Mouse (Mus musculus): ENCODE measurements around the gene Sez6l2. TPM values are rescaled to one million over a fixed set of nuclear protein-coding genes. Genes with fewer than 3 reads are reported as not detected.
A peak's percentile ranks its signal among the peaks of the same experiment; 100 is the strongest.

The Sez6l2 gene
- polyA plus RNA-seq, 1 experiment from 2014 or later = 0.15 TPM

DNA sequence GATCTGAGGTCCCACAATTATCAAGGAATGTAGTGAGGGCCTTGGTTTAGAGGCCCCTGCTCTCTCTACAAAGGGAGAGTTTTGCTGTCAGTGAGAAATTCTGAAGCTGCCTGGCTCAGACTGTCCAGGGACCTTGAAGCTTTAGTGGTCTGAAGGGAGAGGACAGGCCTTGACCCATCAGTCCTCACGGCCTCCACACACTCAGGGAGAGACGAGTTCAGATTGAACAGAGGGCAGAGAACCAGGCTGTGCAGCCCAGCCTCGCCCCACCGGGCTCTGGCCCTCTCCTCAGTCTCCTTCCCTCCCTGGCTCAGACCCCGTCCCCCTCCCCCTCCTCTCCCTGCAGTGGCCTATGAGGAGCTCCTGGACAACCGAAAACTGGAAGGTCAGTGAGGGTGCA lies 17.0 kb downstream of the Sez6l2 start:
- H3K27ac ChIP-seq (ENCODE audit: low read length) = no peak overlapping the region
- WGBS (ENCODE audit: insufficient replicate concordance) = 60% methylated on average over 6 of the region's 6 CpGs

GRCm38 (mm10) chr7:126975493-126975892 lies 25.1 kb downstream of the Sez6l2 start:
- Histone ChIP-seq H3K4me3 (ENCODE audit: low read depth, low read length) (peak overlapping the region; percentile 99), H3K4me1 (ENCODE audit: control insufficient read depth, low read depth, low read length) (peaks cover 21% of the 10 kb centered on the region), H3K27ac (ENCODE audit: low read length) (0 out of 2 replicates have a peak overlapping the region, but pooled peaks have one; percentile 16), H3K4me2 (ENCODE audit: low read depth, low read length) (peak overlapping the region; percentile 90), H3K9me3 (replicated peaks; ENCODE audit: control insufficient read depth, low read length) (no peaks in the 10 kb centered on the region), H3K27me3 (ENCODE audit: control insufficient read depth, insufficient read depth, low read depth, low read length) (no peaks in the 10 kb centered on the region), H3K36me3 (ENCODE audit: control insufficient read depth, insufficient read depth) (peaks cover 17% of the 10 kb centered on the region), H3K9ac (ENCODE audit: low read depth, low read length) (peak overlapping the region; percentile 29)
- ATAC-seq (ENCODE audit: low read depth) = no peak
- 5% methylated on average over 8 of the region's 8 CpGs for WGBS (ENCODE audit: insufficient replicate concordance)

More for the DNA sequence above, 17.0 kb downstream of the Sez6l2 start:
- no peak overlapping the region for H3K9ac ChIP-seq (ENCODE audit: low read depth, low read length)
- H3K4me3 ChIP-seq (ENCODE audit: low read depth, low read length) = no peak overlapping the region
- no peaks in the 10 kb centered on the region for H3K4me1 ChIP-seq (ENCODE audit: control insufficient read depth, low read depth, low read length)
- H3K27me3 ChIP-seq (ENCODE audit: control insufficient read depth, insufficient read depth, low read depth, low read length) = peaks cover 8% of the 10 kb centered on the region
- H3K9me3 ChIP-seq (replicated peaks; ENCODE audit: control insufficient read depth, low read length) = no peaks in the 10 kb centered on the region
- no peak overlapping the region for H3K4me2 ChIP-seq (ENCODE audit: low read depth, low read length)
- no peak for ATAC-seq (ENCODE audit: low read depth)
- no peaks in the 10 kb centered on the region for H3K36me3 ChIP-seq (ENCODE audit: control insufficient read depth, insufficient read depth)

GRCm38 (mm10) chr7:126975893-126975949 lies 25.4 kb downstream of the Sez6l2 start, which contains the start of gene Cdipt:
Gene Cdipt, plus strand, starts transcription at chr7:126975914.
- Histone ChIP-seq H3K9me3 (replicated peaks; ENCODE audit: control insufficient read depth, low read length) (no peaks in the 10 kb centered on the region), H3K4me2 (ENCODE audit: low read depth, low read length) (peak within 1 kb of the TSS; percentile 90), H3K4me3 (ENCODE audit: low read depth, low read length) (peak within 1 kb of the TSS; percentile 99), H3K4me1 (ENCODE audit: control insufficient read depth, low read depth, low read length) (peaks cover 21% of the 10 kb centered on the region), H3K27ac (ENCODE audit: low read length) (peak within 1 kb of the TSS; percentile 94), H3K36me3 (ENCODE audit: control insufficient read depth, insufficient read depth) (peaks cover 17% of the 10 kb centered on the region), H3K27me3 (ENCODE audit: control insufficient read depth, insufficient read depth, low read depth, low read length) (no peaks in the 10 kb centered on the region), H3K9ac (ENCODE audit: low read depth, low read length) (peak within 1 kb of the TSS; percentile 98)
- 0% methylated on average over 1 of the region's 1 CpGs for WGBS (ENCODE audit: insufficient replicate concordance)
- no peak for ATAC-seq (ENCODE audit: low read depth)

DNA sequence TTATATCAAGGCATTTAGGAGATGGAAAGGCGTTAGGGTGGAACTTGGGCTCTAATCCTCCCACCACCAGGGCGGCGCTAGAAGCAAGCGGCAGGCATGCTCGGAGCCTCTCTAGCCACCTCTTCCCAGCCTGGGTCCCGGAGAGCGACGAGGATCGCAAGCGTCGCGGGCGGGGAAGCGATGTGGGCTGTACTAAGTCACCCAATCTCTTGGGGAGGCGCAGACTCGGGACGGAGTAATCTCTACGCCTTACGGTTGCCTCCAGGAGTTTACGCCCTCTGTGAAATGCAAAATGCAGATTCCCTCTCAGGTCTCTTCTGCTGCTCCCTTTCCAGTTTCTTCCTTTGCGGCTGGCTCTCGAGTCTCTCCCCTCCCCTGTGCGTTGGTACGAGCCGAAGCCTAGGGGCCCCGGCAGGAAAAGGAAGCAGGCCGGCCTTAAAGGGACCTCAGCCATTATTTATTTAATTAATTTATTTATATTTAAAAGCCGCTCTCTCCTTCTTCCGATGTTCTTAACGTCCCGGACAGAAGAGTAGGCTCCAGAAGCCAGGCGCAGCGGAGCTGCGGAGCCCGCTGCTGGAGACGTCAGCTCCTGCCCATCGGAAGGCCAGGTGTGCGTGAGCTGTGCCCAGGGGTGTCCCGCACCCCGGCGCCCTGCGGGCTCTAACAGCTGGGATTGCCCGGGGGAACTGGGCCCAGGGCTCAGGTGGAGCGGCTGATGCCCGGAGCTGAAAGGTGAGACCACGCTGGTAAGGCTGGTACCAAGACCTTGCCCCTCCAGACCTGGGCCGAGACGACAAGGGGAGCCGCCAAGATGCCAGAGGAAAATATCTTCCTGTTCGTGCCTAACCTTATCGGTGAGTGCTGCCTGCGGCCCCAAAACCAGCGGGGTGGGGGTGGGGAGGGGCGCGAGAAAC lies 25.8 kb downstream of the Sez6l2 start, which contains the start of gene Cdiptos:
Cdiptos (minus strand) TSS at position 149 of the 917 bp plus-strand sequence.
- H3K4me2 ChIP-seq (ENCODE audit: low read depth, low read length) = peak within 1 kb of the TSS; percentile 90
- peaks cover 21% of the 10 kb centered on the region for H3K4me1 ChIP-seq (ENCODE audit: control insufficient read depth, low read depth, low read length)
- H3K4me3 ChIP-seq (ENCODE audit: low read depth, low read length) = peak within 1 kb of the TSS; percentile 99
- peak within 1 kb of the TSS; percentile 94 for H3K27ac ChIP-seq (ENCODE audit: low read length)
- peak within 1 kb of the TSS; percentile 98 for H3K9ac ChIP-seq (ENCODE audit: low read depth, low read length)
- peak; percentile 95 for ATAC-seq (ENCODE audit: low read depth)
- H3K9me3 ChIP-seq (replicated peaks; ENCODE audit: control insufficient read depth, low read length) = no peaks in the 10 kb centered on the region
- H3K36me3 ChIP-seq (ENCODE audit: control insufficient read depth, insufficient read depth) = peaks cover 17% of the 10 kb centered on the region
- under 1% methylated on average over 55 of the region's 55 CpGs for WGBS (ENCODE audit: insufficient replicate concordance)
- H3K27me3 ChIP-seq (ENCODE audit: control insufficient read depth, insufficient read depth, low read depth, low read length) = no peaks in the 10 kb centered on the region

GRCm38 (mm10) chr7:126976878-126977459 lies 26.6 kb downstream of the Sez6l2 start:
- H3K27ac ChIP-seq (ENCODE audit: low read length) = peak overlapping the region; percentile 94
- peak overlapping the region; percentile 99 for H3K4me3 ChIP-seq (ENCODE audit: low read depth, low read length)
- peaks cover 21% of the 10 kb centered on the region for H3K4me1 ChIP-seq (ENCODE audit: control insufficient read depth, low read depth, low read length)
- no peaks in the 10 kb centered on the region for H3K27me3 ChIP-seq (ENCODE audit: control insufficient read depth, insufficient read depth, low read depth, low read length)
- peak overlapping the region; percentile 90 for H3K4me2 ChIP-seq (ENCODE audit: low read depth, low read length)
- WGBS (ENCODE audit: insufficient replicate concordance) = 19% methylated on average over 14 of the region's 14 CpGs
- no peak for ATAC-seq (ENCODE audit: low read depth)
- no peaks in the 10 kb centered on the region for H3K9me3 ChIP-seq (replicated peaks; ENCODE audit: control insufficient read depth, low read length)
- peak overlapping the region; percentile 98 for H3K9ac ChIP-seq (ENCODE audit: low read depth, low read length)
- peaks cover 17% of the 10 kb centered on the region for H3K36me3 ChIP-seq (ENCODE audit: control insufficient read depth, insufficient read depth)

DNA sequence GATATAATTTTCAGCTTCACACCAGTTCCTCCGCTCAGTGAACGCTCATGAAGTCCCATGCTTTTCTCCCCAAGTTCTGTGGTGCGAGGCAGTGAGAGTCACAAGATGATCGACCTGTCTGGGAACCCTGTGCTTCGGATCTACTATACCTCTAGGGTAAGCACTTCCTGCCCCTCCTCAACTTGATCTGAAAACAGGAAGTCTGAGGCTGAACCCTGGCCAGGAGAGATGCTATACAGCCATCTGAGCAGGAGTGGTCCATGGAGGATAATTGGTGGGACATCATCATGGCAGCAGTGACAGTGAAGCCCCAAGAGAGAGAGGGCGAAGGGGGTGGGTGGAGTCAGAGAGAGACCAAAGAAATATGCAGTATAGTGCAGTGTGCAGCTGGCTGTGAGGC lies 28.5 kb downstream of the Sez6l2 start:
- H3K27ac ChIP-seq (ENCODE audit: low read length) = no peak overlapping the region
- H3K27me3 ChIP-seq (ENCODE audit: control insufficient read depth, insufficient read depth, low read depth, low read length) = no peaks in the 10 kb centered on the region
- peaks cover 21% of the 10 kb centered on the region for H3K4me1 ChIP-seq (ENCODE audit: control insufficient read depth, low read depth, low read length)
- ATAC-seq (ENCODE audit: low read depth) = no peak
- H3K36me3 ChIP-seq (ENCODE audit: control insufficient read depth, insufficient read depth) = peaks cover 17% of the 10 kb centered on the region
- H3K4me2 ChIP-seq (ENCODE audit: low read depth, low read length) = no peak overlapping the region
- H3K9ac ChIP-seq (ENCODE audit: low read depth, low read length) = no peak overlapping the region
- no peaks in the 10 kb centered on the region for H3K9me3 ChIP-seq (replicated peaks; ENCODE audit: control insufficient read depth, low read length)
- WGBS (ENCODE audit: insufficient replicate concordance) = 76% methylated on average over 6 of the region's 6 CpGs
- no peak overlapping the region for H3K4me3 ChIP-seq (ENCODE audit: low read depth, low read length)

- Histone ChIP-seq H3K9ac (ENCODE audit: low read depth, low read length) (no peak overlapping the region), H3K9me3 (replicated peaks; ENCODE audit: control insufficient read depth, low read length) (no peaks in the 10 kb centered on the region)
- no peak for ATAC-seq (ENCODE audit: low read depth)
Observed at GRCm38 (mm10) chr7:126981601-126982000, 31.2 kb downstream of the Sez6l2 start.

DNA sequence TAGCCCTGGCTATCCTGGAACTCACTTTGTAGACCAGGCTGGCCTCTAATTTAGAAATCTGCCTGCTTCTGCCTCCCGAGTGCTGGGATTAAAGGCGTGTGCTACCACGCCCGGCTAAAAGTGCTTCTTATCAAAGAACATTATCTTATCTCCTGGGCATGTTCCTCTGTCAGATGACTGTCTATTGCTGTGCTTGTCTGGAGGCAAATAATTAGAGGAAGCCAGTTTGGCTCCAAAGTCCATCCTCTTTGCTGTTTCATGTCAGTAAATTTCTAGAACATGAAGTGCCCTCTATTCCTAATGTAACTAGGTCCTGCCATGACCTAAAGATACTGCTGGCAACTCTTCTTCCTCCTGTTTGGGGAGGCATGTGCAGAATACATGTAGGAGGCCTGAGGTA lies 31.7 kb downstream of the Sez6l2 start:
- 46% methylated on average over 4 of the region's 4 CpGs for WGBS (ENCODE audit: insufficient replicate concordance)

More at GRCm38 (mm10) chr7:126981601-126982000, 31.2 kb downstream of the Sez6l2 start:
- Histone ChIP-seq H3K27ac (ENCODE audit: low read length) (no peak overlapping the region), H3K4me2 (ENCODE audit: low read depth, low read length) (no peak overlapping the region), H3K27me3 (ENCODE audit: control insufficient read depth, insufficient read depth, low read depth, low read length) (no peaks in the 10 kb centered on the region), H3K36me3 (ENCODE audit: control insufficient read depth, insufficient read depth) (peaks cover 17% of the 10 kb centered on the region), H3K4me1 (ENCODE audit: control insufficient read depth, low read depth, low read length) (peaks cover 15% of the 10 kb centered on the region), H3K4me3 (ENCODE audit: low read depth, low read length) (no peak overlapping the region)
- WGBS (ENCODE audit: insufficient replicate concordance) = 68% methylated on average over 2 of the region's 2 CpGs

GRCm38 (mm10) chr7:126983113-126983512 lies 32.8 kb downstream of the Sez6l2 start:
- Histone ChIP-seq H3K27ac (ENCODE audit: low read length) (no peak overlapping the region), H3K9me3 (replicated peaks; ENCODE audit: control insufficient read depth, low read length) (no peaks in the 10 kb centered on the region), H3K4me3 (ENCODE audit: low read depth, low read length) (no peak overlapping the region), H3K36me3 (ENCODE audit: control insufficient read depth, insufficient read depth) (peaks cover 17% of the 10 kb centered on the region), H3K9ac (ENCODE audit: low read depth, low read length) (no peak overlapping the region), H3K27me3 (ENCODE audit: control insufficient read depth, insufficient read depth, low read depth, low read length) (no peaks in the 10 kb centered on the region), H3K4me1 (ENCODE audit: control insufficient read depth, low read depth, low read length) (peaks cover 4% of the 10 kb centered on the region), H3K4me2 (ENCODE audit: low read depth, low read length) (no peak overlapping the region)
- WGBS (ENCODE audit: insufficient replicate concordance) = 76% methylated on average over 7 of the region's 7 CpGs
- no peak for ATAC-seq (ENCODE audit: low read depth)

More for the DNA sequence above, 31.7 kb downstream of the Sez6l2 start:
- no peak overlapping the region for H3K27ac ChIP-seq (ENCODE audit: low read length)
- peaks cover 12% of the 10 kb centered on the region for H3K4me1 ChIP-seq (ENCODE audit: control insufficient read depth, low read depth, low read length)
- H3K4me2 ChIP-seq (ENCODE audit: low read depth, low read length) = no peak overlapping the region
- H3K9me3 ChIP-seq (replicated peaks; ENCODE audit: control insufficient read depth, low read length) = no peaks in the 10 kb centered on the region
- no peak for ATAC-seq (ENCODE audit: low read depth)
- H3K36me3 ChIP-seq (ENCODE audit: control insufficient read depth, insufficient read depth) = peaks cover 17% of the 10 kb centered on the region
- H3K9ac ChIP-seq (ENCODE audit: low read depth, low read length) = no peak overlapping the region
- no peaks in the 10 kb centered on the region for H3K27me3 ChIP-seq (ENCODE audit: control insufficient read depth, insufficient read depth, low read depth, low read length)
- no peak overlapping the region for H3K4me3 ChIP-seq (ENCODE audit: low read depth, low read length)

Data from liver, embryonic 16.5 days (tissue).